Mouse (Mus musculus) heart, postnatal 10 days (tissue): ENCODE results near the gene Itk. TPM values are rescaled to one million over a fixed set of nuclear protein-coding genes. Genes with fewer than 3 reads are reported as not detected.
A peak's percentile ranks its signal among the peaks of the same experiment; 100 is the strongest.

Experiments
- DNase-seq, 2 experiments: peaks; one replicate each; pipeline ENCODE4 v3.0.0; 2021
- intact Hi-C: fragments of 180-260 bp; cut with DNase I; formaldehyde crosslinking; loops from one replicate; pipeline ENCODE4 v1.15.1; 2025
- total RNA-seq, 2 experiments: library from RNA; stranded (reverse); gene quantifications; 2 replicates each; pipeline ENCODE4 v1.2.3; 2021

Itk gene
- total RNA-seq, 2 experiments from 2014 or later: 0.50 to 0.86 TPM

- intact Hi-C loops: no loop called here
Measured at GRCm38 (mm10) chr11:46309808-46310555, 79.3 kb downstream of the Itk start.

GRCm38 (mm10) chr11:46309111-46309741 is 80.1 kb downstream of the Itk start:
- DNase-seq: peak; percentile 20 to 47
- intact Hi-C loops: no loop called here

More at GRCm38 (mm10) chr11:46309808-46310555, 79.3 kb downstream of the Itk start:
- no peak for DNase-seq

GRCm38 (mm10) chr11:46308271-46308974 is 80.9 kb downstream of the Itk start:
- intact Hi-C loops: no loop called here

GRCm38 (mm10) chr11:46307768-46308167 is 81.5 kb downstream of the Itk start:
- intact Hi-C loops: no loop called here
- DNase-seq: no peak

More at GRCm38 (mm10) chr11:46308271-46308974, 80.9 kb downstream of the Itk start:
- DNase-seq: no peak

- DNase-seq: no peak
- intact Hi-C loops: no loop called here
Measured at GRCm38 (mm10) chr11:46306776-46307175, 82.5 kb downstream of the Itk start.

GRCm38 (mm10) chr11:46305881-46306520 is 83.3 kb downstream of the Itk start:
- intact Hi-C loops: no loop called here
- no peak for DNase-seq

- intact Hi-C loops: no loop called here
- no peak for DNase-seq
Measured at GRCm38 (mm10) chr11:46304864-46305710, 84.2 kb downstream of the Itk start.

- DNase-seq: no peak
- intact Hi-C loops: no loop called here
Measured at GRCm38 (mm10) chr11:46304093-46304492, 85.2 kb downstream of the Itk start.

GRCm38 (mm10) chr11:46302471-46302870 is 86.8 kb downstream of the Itk start:
- DNase-seq: no peak
- intact Hi-C loops: no loop called here

- intact Hi-C loops: no loop called here
- no peak for DNase-seq
Measured at GRCm38 (mm10) chr11:46301579-46302248, 87.6 kb downstream of the Itk start.

GRCm38 (mm10) chr11:46299901-46300300 is 89.4 kb downstream of the Itk start:
- no peak for DNase-seq
- intact Hi-C loops: no loop called here

- no peak for DNase-seq
Measured at GRCm38 (mm10) chr11:46298889-46299785, 90.2 kb downstream of the Itk start.

GRCm38 (mm10) chr11:46294390-46294789 is 94.9 kb downstream of the Itk start:
- intact Hi-C loops: no loop called here
- DNase-seq: no peak

More at GRCm38 (mm10) chr11:46298889-46299785, 90.2 kb downstream of the Itk start:
- intact Hi-C loops: no loop called here

GRCm38 (mm10) chr11:46293491-46293890 is 95.8 kb downstream of the Itk start:
- no peak for DNase-seq
- intact Hi-C loops: no loop called here

GRCm38 (mm10) chr11:46290988-46291405 is 98.3 kb downstream of the Itk start:
- no peak for DNase-seq

GRCm38 (mm10) chr11:46289561-46289960 is 99.8 kb downstream of the Itk start:
- no peak for DNase-seq
- intact Hi-C loops: loop anchor here (10.0 kb wide), 1 partner anchor 345 kb away; no protein-coding TSS in a partner anchor

More at GRCm38 (mm10) chr11:46290988-46291405, 98.3 kb downstream of the Itk start:
- intact Hi-C loops: no loop called here

GRCm38 (mm10) chr11:46289022-46289421 is 100.3 kb downstream of the Itk start:
- intact Hi-C loops: loop anchor here (10.0 kb wide), 1 partner anchor 346 kb away; no protein-coding TSS in a partner anchor
- DNase-seq: no peak

- intact Hi-C loops: loop anchor here (10.0 kb wide), 1 partner anchor 347 kb away; no protein-coding TSS in a partner anchor
- no peak for DNase-seq
Measured at GRCm38 (mm10) chr11:46288091-46288490, 101.2 kb downstream of the Itk start.
